ENCODE assay signal across 34 mouse cellular contexts in the genomic region with DNA sequence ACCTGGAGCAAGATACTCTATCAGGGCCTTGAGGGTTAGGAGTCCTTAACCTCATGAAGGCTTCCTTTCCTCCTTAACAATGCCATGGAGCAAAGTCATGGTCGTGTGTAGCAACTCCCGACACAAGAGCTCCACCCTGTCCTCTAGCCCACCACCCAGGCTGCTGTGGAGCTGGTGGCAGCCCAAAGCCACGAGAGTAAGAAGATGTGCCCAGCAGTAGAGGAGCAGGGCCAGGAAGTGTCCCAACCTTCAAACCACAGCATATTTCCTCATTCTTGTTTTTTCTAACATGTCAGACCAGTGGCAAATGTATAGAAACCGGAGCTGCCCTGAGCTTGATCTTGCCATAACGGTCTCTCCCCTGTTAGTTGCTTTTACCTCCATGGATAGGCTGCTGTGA. TPM values are rescaled to one million over a fixed set of nuclear protein-coding genes. Genes with fewer than 3 reads are reported as not detected.
A peak's percentile ranks its signal among the peaks of the same experiment; 100 is the strongest.
DNase-seq lines count a peak whose midpoint lies in the region; ATAC-seq and TF ChIP-seq lines count a peak whose summit lies in the region.
"Had no signal": no experiment of that assay in that cellular context is flagged by ENCODE, and none has a peak within 500 bp of the region (broad histone marks: within the 10 kb centered on the region; RNA-seq: fewer than 3 reads in every experiment).

No protein-coding gene starts in this region.

- DNase-seq in lung, postnatal 0 days (ENCODE audit: low spot score): peak; percentile 29
- no peak for DNase-seq in lung, postnatal 10 days
- DNase-seq in monocyte, adult 2 months (ENCODE audit: low read depth in 1 of 2, low spot score in 2 of 2): peak; percentile 16 to 57
- no peak for DNase-seq in frontal cortex, postnatal 36 days (ENCODE audit: low spot score in 2 of 2)
- DNase-seq in adrenal gland, postnatal 10 days: no peak
- no peak for DNase-seq in left cerebral cortex, postnatal 14 days (ENCODE audit: low spot score in 2 of 2)
- DNase-seq: adrenal gland, postnatal 36 days; cerebellum, adult 11 months; cerebellum, adult 9-10 months; cerebellum, postnatal 36 days; embryo, embryonic 11 days; gastrocnemius, postnatal 25 days; heart, adult 2 months; heart, postnatal 14 days; kidney, adult 2 months; kidney, postnatal 4 days; lung, adult 18-20 months; lung, postnatal 14 days; right cerebral cortex, adult 18-20 months; right cerebral cortex, postnatal 4 days; thymus, adult 2 months; thymus, postnatal 4 days had no signal

- H3K4me1 ChIP-seq in lung, postnatal 0 days (ENCODE audit: insufficient read depth, low read depth, low read length): no peaks in the 10 kb centered on the region
- H3K4me1 ChIP-seq: embryonic facial prominence, embryonic 12.5 days; hindbrain, embryonic 12.5 days; intestine, embryonic 15.5 days; limb, embryonic 10.5 days; limb, embryonic 15.5 days; midbrain, embryonic 12.5 days had no signal

- no peak for ATAC-seq in lung, postnatal 0 days
- ATAC-seq in hematopoietic stem cell, adult 5-6 weeks (replicated peaks in 1 of 2; ENCODE audit: insufficient read depth in 1 of 2, low FRiP score in 2 of 2, low TSS enrichment in 1 of 2, low read depth in 1 of 2, poor library complexity in 2 of 2, severe bottlenecking in 2 of 2): peak; percentile 72 to 90
- ATAC-seq: CD4-positive, CD25-positive, alpha-beta regulatory T cell, adult 4 months; forebrain, embryonic 14.5 days; hindbrain, postnatal 0 days; intestine, embryonic 15.5 days had no signal

- 84% methylated on average over 5 of the region's 5 CpGs for WGBS in lung, postnatal 0 days

- no peak overlapping the region for H3K4me2 ChIP-seq in lung, postnatal 0 days (replicated peaks; ENCODE audit: low read depth, low read length)
- H3K4me2 ChIP-seq: embryonic facial prominence, embryonic 12.5 days; heart, embryonic 13.5 days; hindbrain, embryonic 12.5 days; intestine, embryonic 15.5 days; limb, embryonic 15.5 days; midbrain, embryonic 12.5 days had no signal

- H3K9me3 ChIP-seq in lung, postnatal 0 days (ENCODE audit: low read length): no peaks in the 10 kb centered on the region
- H3K9me3 ChIP-seq: embryonic facial prominence, embryonic 12.5 days; hindbrain, embryonic 12.5 days; intestine, embryonic 15.5 days; limb, embryonic 10.5 days; limb, embryonic 15.5 days had no signal

- no peak overlapping the region for H3K27ac ChIP-seq in lung, postnatal 0 days (ENCODE audit: low read length)
- H3K27ac ChIP-seq: embryonic facial prominence, embryonic 12.5 days; heart, adult 2 months; heart, embryonic 13.5 days; hindbrain, embryonic 12.5 days; hindbrain, postnatal 0 days; intestine, embryonic 15.5 days; limb, embryonic 10.5 days; limb, embryonic 15.5 days; midbrain, embryonic 12.5 days; stomach, postnatal 0 days had no signal

- TF ChIP-seq CTCF in lung, postnatal 0 days (IDR thresholded peaks at IDR 0.05): no peak

- no peak overlapping the region for H3K9ac ChIP-seq in lung, postnatal 0 days (replicated peaks; ENCODE audit: low read depth)
- H3K9ac ChIP-seq: embryonic facial prominence, embryonic 12.5 days; heart, embryonic 13.5 days; hindbrain, embryonic 12.5 days; intestine, embryonic 15.5 days; limb, embryonic 15.5 days; midbrain, embryonic 12.5 days had no signal

- H3K36me3 ChIP-seq in lung, postnatal 0 days (ENCODE audit: insufficient read depth, low read length): no peaks in the 10 kb centered on the region
- H3K36me3 ChIP-seq: embryonic facial prominence, embryonic 12.5 days; hindbrain, embryonic 12.5 days; intestine, embryonic 15.5 days; midbrain, embryonic 12.5 days had no signal

- TF ChIP-seq EP300 in lung, postnatal 0 days (IDR thresholded peaks at IDR 0.05): no peak

- no peak overlapping the region for H3K4me3 ChIP-seq in lung, postnatal 0 days (ENCODE audit: low read depth, low read length)
- H3K4me3 ChIP-seq: embryonic facial prominence, embryonic 12.5 days; heart, adult 2 months; heart, embryonic 13.5 days; hindbrain, embryonic 12.5 days; intestine, embryonic 15.5 days; limb, embryonic 10.5 days; limb, embryonic 15.5 days; midbrain, embryonic 12.5 days had no signal

- intact Hi-C loops in left cerebral cortex, postnatal 14 days (cut with DNase I): no loop called here

- no peaks in the 10 kb centered on the region for H3K27me3 ChIP-seq in lung, postnatal 0 days (replicated peaks; ENCODE audit: insufficient read depth, low read length)
- H3K27me3 ChIP-seq: embryonic facial prominence, embryonic 12.5 days; heart, embryonic 13.5 days; hindbrain, embryonic 12.5 days; intestine, embryonic 15.5 days; limb, embryonic 15.5 days; midbrain, embryonic 12.5 days had no signal

RNA-seq across cellular contexts. Expression of gene Nin, which starts 29.3 kb away (rescaled TPM):
- polyA plus RNA-seq in lung, postnatal 0 days (2015; fragmentation: Nextera tagmentation; extraction: Ambion mirVana): 8.3 and 8.6 TPM in 2 replicates
- 51.4 and 90.5 TPM in 2 replicates for total RNA-seq in hematopoietic stem cell, adult 5-6 weeks (2017)
- 10 to 100 TPM; 29.5 to 38.3 TPM for total RNA-seq in adrenal gland, postnatal 10 days (2021)
- total RNA-seq in left cerebral cortex, postnatal 14 days (2021): 10 to 100 TPM; 44.5 to 53.7 TPM

Comparison
In these comparisons a context has a peak if more than half of its experiments do, and no peak if none do; other contexts are left out.
1. DNase-seq: peak in lung, postnatal 0 days (single experiment) and monocyte, adult 2 months (2 of 2); none in lung, postnatal 10 days (single experiment), frontal cortex, postnatal 36 days (0 of 2), adrenal gland, postnatal 10 days (single experiment) and left cerebral cortex, postnatal 14 days (0 of 2).